Mouse (Mus musculus): Measurements from ENCODE around the gene Rgmb.

Gene Rgmb

DNA sequence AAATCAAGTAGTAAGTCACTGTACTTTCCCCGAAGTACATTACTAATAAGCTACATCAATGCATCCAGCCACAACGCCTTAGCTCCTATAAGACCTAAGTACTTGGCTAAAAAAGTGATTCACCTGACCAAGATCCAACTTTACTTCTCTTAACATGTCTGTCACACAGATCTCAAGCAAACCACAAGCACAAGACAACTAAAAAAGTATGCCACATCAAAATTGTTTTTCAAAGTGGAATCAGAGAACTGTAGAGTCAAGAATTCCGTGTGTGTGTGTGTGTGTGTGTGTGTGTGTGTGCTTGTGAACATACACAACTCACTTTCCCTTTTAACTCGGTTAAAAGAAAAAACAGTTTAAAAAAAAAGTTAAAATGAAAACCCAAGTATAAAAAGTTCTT, 9.1 kb downstream of the Rgmb start:
- no peak for DNase-seq

DNA sequence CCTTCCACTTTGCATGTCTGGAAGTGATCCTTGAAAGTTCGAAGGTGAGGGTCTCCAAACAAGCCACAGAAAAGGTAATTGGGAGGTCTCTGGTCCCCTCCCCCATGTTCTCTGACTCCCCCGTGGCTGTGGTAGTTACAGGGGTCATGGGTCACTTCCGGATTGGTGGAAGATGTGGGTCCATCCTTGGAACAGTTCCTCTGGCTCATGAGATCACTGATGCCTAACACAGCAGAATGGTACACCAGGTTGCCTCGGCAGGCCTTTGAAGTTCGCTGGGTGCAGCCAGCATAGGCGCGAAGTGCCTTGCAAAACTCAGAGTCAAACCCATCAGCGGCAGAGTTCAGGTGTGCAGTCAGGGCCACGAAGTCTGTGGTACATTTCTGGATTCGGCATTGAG, 10.1 kb downstream of the Rgmb start:
- DNase-seq = no peak

- DNase-seq = no peak
Measured at GRCm38 (mm10) chr17:15820146-15820545, 10.7 kb downstream of the Rgmb start.

GRCm38 (mm10) chr17:15818372-15818771, 12.5 kb downstream of the Rgmb start:
- DNase-seq = no peak

DNA sequence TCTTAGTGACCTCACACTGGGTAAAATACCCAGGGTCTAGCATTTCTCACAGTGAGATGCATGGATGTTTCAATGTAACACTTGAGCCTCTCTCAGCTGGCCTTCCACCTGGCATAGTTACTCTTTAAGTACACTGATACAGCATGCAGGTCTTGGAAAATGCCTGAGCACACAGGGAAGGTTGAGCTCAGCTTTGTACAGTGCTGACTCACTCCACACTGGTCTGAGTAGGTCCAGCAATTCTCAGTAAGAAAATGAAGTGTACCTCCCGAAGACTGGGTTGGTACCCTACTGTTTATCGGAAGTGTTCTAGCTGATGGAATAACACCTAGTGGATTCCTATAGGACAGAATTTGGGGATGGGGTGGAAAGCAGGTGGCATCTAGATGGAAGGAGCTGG, 13.2 kb downstream of the Rgmb start:
- no peak for DNase-seq

GRCm38 (mm10) chr17:15817096-15817450, 13.8 kb downstream of the Rgmb start:
- no peak for DNase-seq

GRCm38 (mm10) chr17:15816379-15817095, 14.3 kb downstream of the Rgmb start:
- DNase-seq = no peak

GRCm38 (mm10) chr17:15815312-15816018, 15.4 kb downstream of the Rgmb start:
- no peak for DNase-seq

DNA sequence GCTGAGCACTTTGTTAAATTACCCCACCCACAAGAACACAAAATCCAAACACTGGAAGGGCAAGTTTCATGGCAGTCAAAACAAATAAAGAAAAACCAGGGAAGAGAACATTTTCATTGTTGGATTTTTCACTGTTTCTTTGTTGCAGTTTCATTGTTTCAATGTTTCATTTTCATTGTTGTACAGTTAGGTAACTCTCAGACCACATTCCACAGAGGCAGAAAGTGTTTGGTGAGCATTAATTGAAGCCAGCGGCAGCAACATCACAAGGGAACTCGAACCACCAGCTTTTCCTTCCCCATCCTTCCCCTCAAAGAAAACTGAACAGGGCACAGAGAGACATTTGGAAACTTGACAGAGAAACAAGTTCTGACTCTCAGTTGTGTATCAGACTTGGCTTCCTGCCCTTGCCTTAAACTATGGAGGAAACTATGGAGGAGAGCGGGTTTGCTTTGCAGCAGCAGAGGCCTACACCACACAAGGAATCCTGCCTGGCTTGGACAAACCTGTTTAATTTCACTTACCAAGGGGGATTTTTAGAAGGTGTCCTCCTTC, 17.1 kb downstream of the Rgmb start:
- peak; percentile 11 for DNase-seq

DNA sequence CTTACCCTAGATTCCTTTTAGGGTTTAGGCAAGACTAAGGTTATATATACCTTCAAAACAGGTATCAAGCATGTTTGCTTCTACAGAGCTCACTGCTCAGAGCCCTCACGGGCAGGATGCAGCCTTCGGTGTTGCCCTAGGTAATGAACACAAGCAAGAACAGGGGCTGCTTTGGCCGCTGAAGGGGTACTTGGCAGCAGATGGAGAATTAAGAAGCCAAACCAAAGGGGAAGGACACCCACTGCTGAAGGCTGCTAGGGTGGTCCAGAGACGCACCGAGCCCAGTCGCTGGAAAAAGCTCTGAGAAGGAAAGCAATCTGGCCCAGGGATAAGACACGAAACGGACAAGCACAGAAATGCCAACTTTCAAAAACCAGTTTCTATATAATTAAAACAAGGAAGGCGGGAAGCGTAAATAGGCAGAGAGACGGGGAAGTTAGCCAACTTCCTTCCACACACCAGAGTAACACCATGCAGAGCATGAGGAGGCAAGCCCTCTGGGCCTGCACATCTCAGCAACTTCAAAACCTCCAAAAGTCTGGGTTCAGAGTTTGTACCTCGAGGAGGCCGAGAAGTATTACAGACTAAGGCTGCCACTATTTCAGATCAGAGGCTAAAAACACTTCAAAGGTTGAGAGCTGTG, 18.6 kb downstream of the Rgmb start:
- DNase-seq = no peak

DNA sequence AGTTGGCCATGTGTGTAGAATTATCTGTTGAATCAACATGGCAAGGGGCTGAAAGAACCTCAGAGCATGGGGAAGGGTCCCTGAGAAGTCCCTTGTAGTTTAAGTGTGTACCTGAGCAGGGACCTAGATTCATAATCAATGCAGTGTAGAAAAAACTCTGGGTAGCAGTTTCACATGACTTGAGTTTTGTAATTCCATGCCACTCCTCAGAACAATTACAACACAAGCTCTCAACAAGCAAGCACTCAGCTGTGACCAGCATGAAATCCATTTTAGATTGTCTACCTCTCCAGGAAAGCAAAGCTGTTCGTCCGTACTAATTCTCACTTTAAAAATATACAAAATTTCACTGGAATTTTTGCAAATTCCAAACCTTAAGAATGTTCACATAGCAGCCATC, 20.9 kb downstream of the Rgmb start:
- no peak for DNase-seq

GRCm38 (mm10) chr17:15808468-15809374, 22.1 kb downstream of the Rgmb start:
- DNase-seq = peak; percentile 43

DNA sequence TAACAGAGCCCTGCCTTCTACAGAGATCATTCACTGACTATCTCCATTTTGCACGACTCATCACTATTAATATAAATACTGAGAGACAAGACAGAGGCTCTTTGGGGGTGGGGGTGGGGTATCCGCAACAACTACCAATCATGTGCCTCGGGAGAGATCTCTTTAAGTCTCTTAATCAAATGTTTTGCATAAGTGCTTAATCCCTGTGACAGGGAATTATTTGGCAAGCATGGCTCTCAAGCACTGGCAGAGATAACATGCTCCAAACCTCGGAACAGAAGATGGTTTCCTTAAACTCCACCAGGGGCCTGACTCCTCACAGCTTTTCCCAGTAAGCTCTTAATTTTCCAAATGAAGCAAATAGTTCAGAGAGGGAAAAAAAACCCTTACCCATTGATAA, 22.8 kb downstream of the Rgmb start:
- DNase-seq = no peak

- no peak for DNase-seq
Measured at GRCm38 (mm10) chr17:15807295-15807984, 23.4 kb downstream of the Rgmb start.

GRCm38 (mm10) chr17:15804008-15804812, 26.6 kb downstream of the Rgmb start:
- peak; percentile 45 for DNase-seq

- DNase-seq = no peak
Measured at GRCm38 (mm10) chr17:15799195-15799793, 31.5 kb downstream of the Rgmb start.

DNA sequence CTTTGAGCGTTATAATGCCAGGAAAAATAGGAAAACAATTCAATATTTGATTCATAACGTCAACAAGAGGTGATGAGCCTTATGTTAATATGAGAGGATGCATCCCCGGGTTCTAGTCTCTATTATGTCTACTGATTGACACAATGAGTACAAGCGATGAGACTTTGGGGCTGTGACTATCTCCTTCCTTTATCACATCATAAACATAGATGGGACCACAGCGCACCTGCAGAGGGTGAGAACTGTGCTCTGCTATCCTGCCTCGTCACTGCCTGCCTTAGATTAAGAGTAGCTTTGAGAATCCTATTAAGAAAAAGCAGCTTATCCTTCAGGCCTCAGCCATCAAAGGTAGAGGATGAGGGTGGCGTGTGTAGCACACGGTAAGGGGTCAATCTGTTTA, 40.1 kb downstream of the Rgmb start:
- DNase-seq = no peak

DNA sequence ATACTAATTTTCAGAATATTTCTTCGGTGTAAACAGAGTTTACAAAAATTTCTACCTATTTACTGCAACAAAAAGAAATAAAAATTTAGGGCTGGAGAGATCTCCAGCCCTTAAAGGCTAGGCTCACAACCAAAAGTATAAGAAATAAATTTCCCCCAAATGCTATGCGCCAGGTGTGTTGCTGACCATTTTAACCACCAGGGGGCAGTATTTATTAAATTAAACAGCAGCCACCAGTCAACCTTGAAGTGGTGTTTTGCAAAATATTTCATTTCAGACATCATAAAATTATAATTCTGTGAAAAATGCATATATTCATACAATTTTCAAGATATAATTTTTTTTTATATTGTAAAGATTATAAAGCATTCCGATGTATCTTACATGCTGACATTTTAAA, 43.8 kb downstream of the Rgmb start:
- DNase-seq = peak; percentile 34

DNA sequence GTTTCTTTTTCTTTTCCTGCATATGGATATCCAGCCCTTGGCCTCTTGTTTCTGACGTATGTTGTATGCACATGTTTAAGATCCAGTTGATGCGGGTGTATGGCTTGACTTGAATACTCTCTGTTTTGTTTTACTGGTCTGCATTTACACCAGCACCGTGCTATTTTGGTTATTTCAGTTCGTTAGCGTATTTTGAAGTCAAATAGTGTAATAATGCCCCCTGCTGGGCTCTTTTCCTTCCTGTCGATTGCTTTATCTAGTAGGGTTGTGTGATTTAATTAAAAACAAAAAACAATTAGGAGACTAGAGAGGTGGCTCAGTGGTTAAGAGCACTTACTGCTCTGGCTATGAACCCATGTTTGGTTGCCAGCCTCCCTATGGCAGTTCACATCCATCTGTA, 52.9 kb downstream of the Rgmb start:
- DNase-seq = peak; percentile 16

DNA sequence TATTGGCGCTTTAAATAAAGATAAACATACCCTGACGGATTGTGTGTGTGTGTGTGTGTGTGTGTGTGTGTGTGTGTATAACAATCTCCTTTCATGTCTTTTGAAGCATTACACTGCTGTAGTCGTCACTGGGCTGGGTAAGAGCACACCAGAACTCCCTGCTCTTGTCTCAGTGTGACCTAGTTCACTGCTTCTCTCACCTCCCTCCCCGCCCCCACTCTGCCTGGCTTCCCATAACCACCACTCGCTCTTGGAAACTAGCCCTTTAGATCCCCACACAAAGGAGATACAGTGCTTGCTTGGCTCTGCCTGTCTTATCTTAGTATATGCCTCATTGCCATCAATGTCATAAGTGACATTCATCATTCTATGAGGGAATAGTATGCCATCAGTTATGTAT, 54.5 kb downstream of the Rgmb start:
- DNase-seq = no peak

All from kidney, postnatal 10 days (tissue).